Mouse (Mus musculus) MEL (cell line): ENCODE data around the gene Pten. TPM values are rescaled to one million over a fixed set of nuclear protein-coding genes. Genes with fewer than 3 reads are reported as not detected.
A peak's percentile ranks its signal among the peaks of the same experiment; 100 is the strongest.

Experiments used
- DNase-seq: peaks from one replicate; pipeline ENCODE4 v3.0.0; 2011; ENCODE audit warnings: low read depth, low spot score
- H3K27ac ChIP-seq: 2 replicates; pipeline ENCODE4 v1.5.1; 2012; ENCODE audit warnings: low read depth, mild to moderate bottlenecking, control low read depth, low read length, moderate library complexity; ENCODE audit not compliant: control insufficient read depth
- H3K27me3 ChIP-seq, 2 experiments: fragments of 150-350 bp in 1 of 2; sonication (generic) in 1 of 2; 2 replicates each; pipeline ENCODE4 v1.6.1; 2012; ENCODE audit warnings: low read length in 2 of 2, mild to moderate bottlenecking in 2 of 2, improper control_type of control experiment in 1 of 2, moderate library complexity in 1 of 2; ENCODE audit not compliant: insufficient read depth in 2 of 2, control insufficient read depth in 1 of 2
- H3K36me3 ChIP-seq, 2 experiments: 2 replicates each; pipeline ENCODE4 v1.6.1; 2012 to 2014; ENCODE audit warnings: low read length in 2 of 2, improper control_type of control experiment in 1 of 2, inconsistent platforms in 1 of 2, mild to moderate bottlenecking in 1 of 2; ENCODE audit not compliant: insufficient read depth in 2 of 2, control insufficient read depth in 1 of 2
- H3K4me1 ChIP-seq, 2 experiments: fragments of 150-350 bp in 1 of 2; sonication (generic) in 1 of 2; 2 replicates each; pipeline ENCODE4 v1.6.1; 2012; ENCODE audit warnings: low read length in 2 of 2, improper control_type of control experiment in 1 of 2, mild to moderate bottlenecking in 1 of 2; ENCODE audit not compliant: insufficient read depth in 2 of 2, control insufficient read depth in 1 of 2
- H3K4me3 ChIP-seq, 2 experiments: fragments of 150-350 bp in 1 of 2; sonication (generic) in 1 of 2; 2 replicates each; pipeline ENCODE4 v1.5.1; 2012; ENCODE audit warnings: low read depth in 2 of 2, low read length in 2 of 2, mild to moderate bottlenecking in 2 of 2, moderate library complexity in 2 of 2, control low read depth in 1 of 2, improper control_type of control experiment in 1 of 2; ENCODE audit not compliant: control insufficient read depth in 1 of 2, insufficient read depth in 1 of 2
- H3K79me2 ChIP-seq: 2 replicates; pipeline ENCODE4 v1.6.1; 2012; ENCODE audit warnings: mild to moderate bottlenecking, low read length, moderate library complexity; ENCODE audit not compliant: control insufficient read depth, poor library complexity, insufficient read depth
- H3K9ac ChIP-seq: 2 replicates; pipeline ENCODE4 v1.6.1; 2012; ENCODE audit warnings: low read depth, mild to moderate bottlenecking, control low read depth, low read length, moderate library complexity; ENCODE audit not compliant: control insufficient read depth, poor library complexity, severe bottlenecking
- H3K9me3 ChIP-seq: fragments of 150-350 bp; sonication (generic); replicated peaks from 2 replicates; pipeline ENCODE4 v1.6.1; 2012; ENCODE audit warnings: mild to moderate bottlenecking, low read length, improper control_type of control experiment, moderate library complexity; ENCODE audit not compliant: insufficient read depth
- CHD2 ChIP-seq: IDR thresholded peaks from 2 replicates; pipeline ENCODE4 v1.6.1; 2011; ENCODE audit warnings: low read length, improper control_type of control experiment
- E2F4 ChIP-seq: IDR thresholded peaks from 2 replicates; pipeline ENCODE4 v1.6.1; 2011; ENCODE audit warnings: low read depth, low read length, improper control_type of control experiment, borderline replicate concordance
- EP300 ChIP-seq, 2 experiments: IDR thresholded peaks; 2 replicates each; pipeline ENCODE4 v1.6.1; 2011; ENCODE audit warnings: improper control_type of control experiment in 2 of 2, low read length in 2 of 2, low read depth in 1 of 2, mild to moderate bottlenecking in 1 of 2
- GATA1 ChIP-seq: IDR thresholded peaks from 2 replicates; pipeline ENCODE4 v1.6.1; 2011; ENCODE audit warnings: low read depth, low read length, improper control_type of control experiment
- KAT2A ChIP-seq: conservative IDR thresholded peaks from 2 replicates; pipeline ENCODE4 v1.6.1; 2012; ENCODE audit warnings: low read depth, low read length, improper control_type of control experiment, inconsistent platforms
- MEF2A ChIP-seq: IDR thresholded peaks from 2 replicates; pipeline ENCODE4 v1.6.1; 2014; ENCODE audit warnings: low read depth, mild to moderate bottlenecking, inconsistent platforms, low read length, improper control_type of control experiment; ENCODE audit not compliant: poor library complexity, insufficient replicate concordance, severe bottlenecking; ENCODE audit errors: extremely low read depth
- MXI1 ChIP-seq: IDR thresholded peaks from 2 replicates; pipeline ENCODE4 v1.6.1; 2011; ENCODE audit warnings: mild to moderate bottlenecking, low read depth, low read length, improper control_type of control experiment
- POLR2A ChIP-seq, 2 experiments: IDR thresholded peaks; 2 replicates each; pipeline ENCODE4 v1.6.1; 2011 to 2012; ENCODE audit warnings: low read length in 2 of 2, mild to moderate bottlenecking in 2 of 2, control low read depth in 1 of 2, improper control_type of control experiment in 1 of 2, low read depth in 1 of 2, moderate library complexity in 1 of 2; ENCODE audit not compliant: control insufficient read depth in 1 of 2, insufficient read depth in 1 of 2, poor library complexity in 1 of 2
- ZC3H11A ChIP-seq: IDR thresholded peaks from 2 replicates; pipeline ENCODE4 v1.6.1; 2012; ENCODE audit warnings: low read depth, mild to moderate bottlenecking, inconsistent platforms, low read length, improper control_type of control experiment
- ZNF384 ChIP-seq: IDR thresholded peaks from 2 replicates; pipeline ENCODE4 v1.6.1; 2012; ENCODE audit warnings: low read depth, mild to moderate bottlenecking, inconsistent platforms, low read length, improper control_type of control experiment
- polyA plus RNA-seq, 2 experiments: library from polyadenylated mRNA; stranded (reverse) in 1 of 2; unstranded in 1 of 2; fragments of >175 nt in 1 of 2; fragments of >200 nt in 1 of 2; gene quantifications; 2 replicates each; pipeline versions ENCODE4 v1.2.1 to v1.2.4; 2012; ENCODE audit warnings: low replicate concordance in 2 of 2, low read depth in 1 of 2; ENCODE audit not compliant: insufficient read length in 2 of 2, insufficient read depth in 1 of 2, missing spikeins in 1 of 2
- total RNA-seq: library from RNA; depleted of rRNA; stranded (reverse); fragments of 300-350 nt; gene quantifications from 2 replicates; pipeline ENCODE4 v1.2.3, GENCODE M21; 2012

Gene Pten
- total and polyA plus RNA-seq, 3 experiments, result 22.7 to 104 (median 35.8) TPM

GRCm38 (mm10) chr19:32867181-32867897 lies 110.0 kb downstream of the Pten start:
- no peak for DNase-seq
- Histone ChIP-seq H3K9ac (no peak overlapping the region), H3K9me3 (no peaks in the 10 kb centered on the region), H3K36me3 (peaks cover 0 to 13% of the 10 kb centered on the region in 2 experiments; a peak in 2 of 4 replicates), H3K27ac (no peak overlapping the region), H3K79me2 (no peaks in the 10 kb centered on the region), H3K4me3 (no peak overlapping the region), H3K4me1 (peaks cover 9% of the 10 kb centered on the region in 2 experiments), H3K27me3 (no peaks in the 10 kb centered on the region)
- TF ChIP-seq E2F4, result no peak
- TF ChIP-seq ZC3H11A, result no peak
- TF ChIP-seq MEF2A, result no peak
- no peak for TF ChIP-seq POLR2A (IDR thresholded peaks at IDR 0.05; ENCODE audit: control insufficient read depth in 1 of 2, insufficient read depth in 1 of 2, low read depth in 1 of 2, low read length in 2 of 2, poor library complexity in 1 of 2)
- no peak for TF ChIP-seq MXI1
- no peak for TF ChIP-seq EP300 (IDR thresholded peaks at IDR 0.05; ENCODE audit: low read depth in 1 of 2, low read length in 2 of 2)
- no peak for TF ChIP-seq KAT2A

- H3K9me3 ChIP-seq, result no peaks in the 10 kb centered on the region
- peaks cover 9% of the 10 kb centered on the region in 2 experiments for H3K4me1 ChIP-seq
- no peak for DNase-seq
- H3K36me3 ChIP-seq, result peaks cover 0 to 13% of the 10 kb centered on the region in 2 experiments; a peak in 2 of 4 replicates
- H3K9ac ChIP-seq, result no peak overlapping the region
- H3K79me2 ChIP-seq, result no peaks in the 10 kb centered on the region
- no peak for TF ChIP-seq CHD2
- TF ChIP-seq ZNF384, result peak; percentile 63
- TF ChIP-seq, all 39 proteins: peak for 1
- Histone ChIP-seq H3K27ac (no peak overlapping the region), H3K4me3 (no peak overlapping the region), H3K27me3 (no peaks in the 10 kb centered on the region)
Measured at GRCm38 (mm10) chr19:32868560-32868959, 111.3 kb downstream of the Pten start.

GRCm38 (mm10) chr19:32869053-32869680 lies 111.9 kb downstream of the Pten start:
- H3K4me1 ChIP-seq, result peaks cover 9% of the 10 kb centered on the region in 2 experiments
- no peaks in the 10 kb centered on the region for H3K79me2 ChIP-seq
- H3K4me3 ChIP-seq, result no peak overlapping the region
- no peaks in the 10 kb centered on the region for H3K27me3 ChIP-seq
- no peak overlapping the region for H3K27ac ChIP-seq
- no peaks in the 10 kb centered on the region for H3K9me3 ChIP-seq
- DNase-seq, result peak; percentile 66
- peaks cover 0 to 13% of the 10 kb centered on the region in 2 experiments; a peak in 2 of 4 replicates for H3K36me3 ChIP-seq
- TF ChIP-seq ZNF384 (no peak), GATA1 (0 out of 2 replicates have a peak, but pooled peaks have one; percentile 33), EP300 (IDR thresholded peaks at IDR 0.05; ENCODE audit: low read depth in 1 of 2, low read length in 2 of 2) (peak in 1 of 2 experiments; percentile 37; a peak in 2 of 4 replicates)
- no peak overlapping the region for H3K9ac ChIP-seq
